Mouse (Mus musculus) small intestine, adult 2 months (tissue): Measurements from ENCODE around the gene Mthfsd. TPM values are rescaled to one million over a fixed set of nuclear protein-coding genes. Genes with fewer than 3 reads are reported as not detected.

ENCODE experiments used
- H3K27ac ChIP-seq: fragments of 200-500 bp; 2 replicates; pipeline ENCODE4 v1.5.1; 2012; ENCODE audit warnings: low read depth, low read length, control low read depth, inconsistent platforms; ENCODE audit not compliant: insufficient read depth
- H3K27me3 ChIP-seq: fragments of 200-500 bp; 2 replicates; pipeline ENCODE4 v1.6.1; 2012; ENCODE audit warnings: mild to moderate bottlenecking, moderate library complexity, low read length, inconsistent platforms; ENCODE audit not compliant: control insufficient read depth, insufficient read depth
- H3K36me3 ChIP-seq: fragments of 200-500 bp; 2 replicates; pipeline ENCODE4 v1.6.1; 2012; ENCODE audit warnings: mild to moderate bottlenecking, low read length, control low read depth, inconsistent platforms; ENCODE audit not compliant: control insufficient read depth, insufficient read depth
- H3K4me1 ChIP-seq: fragments of 200-500 bp; 2 replicates; pipeline ENCODE4 v1.6.1; 2012; ENCODE audit warnings: low read length, inconsistent platforms, mixed read lengths; ENCODE audit not compliant: control insufficient read depth, insufficient read depth, insufficient read length
- H3K4me3 ChIP-seq: fragments of 200-500 bp; 2 replicates; pipeline ENCODE4 v1.5.1; 2012; ENCODE audit warnings: low read depth, mild to moderate bottlenecking, control low read depth, inconsistent platforms, low read length, moderate library complexity
- CTCF ChIP-seq: fragments of 200-500 bp; IDR thresholded peaks from 2 replicates; pipeline ENCODE4 v1.5.1; 2012; ENCODE audit warnings: low read depth, mild to moderate bottlenecking, control low read depth, inconsistent platforms, low read length, moderate library complexity, mixed read lengths; ENCODE audit not compliant: insufficient replicate concordance, insufficient read length; ENCODE audit errors: extremely low read depth
- POLR2A ChIP-seq: fragments of 200-500 bp; IDR thresholded peaks from 2 replicates; pipeline ENCODE4 v1.6.1; 2012; ENCODE audit warnings: low read depth, mild to moderate bottlenecking, control low read depth, inconsistent platforms, low read length, moderate library complexity
- WGBS: fragments of 180-500 bp; shearing (Covaris S2); methylation state at CpG from one replicate; pipeline ENCODE4 v1.1.7; 2018; 5-methylcytosine and 5-hydroxymethylcytosine counted together
- polyA plus RNA-seq: library from polyadenylated mRNA; depleted of rRNA; stranded (reverse); fragments of >200 nt; gene quantifications from 2 replicates; pipeline ENCODE4 v1.2.3, GENCODE M21; 2012

The Mthfsd gene
- polyA plus RNA-seq, 1 experiment: 23.4 TPM

GRCm38 (mm10) chr8:121134102-121134501 is 25.9 kb upstream of the Mthfsd start:
- Histone ChIP-seq H3K36me3 (no peaks in the 10 kb centered on the region), H3K4me1 (no peaks in the 10 kb centered on the region), H3K27ac (no peak overlapping the region), H3K27me3 (peaks cover 9% of the 10 kb centered on the region), H3K4me3 (no peak overlapping the region)
- TF ChIP-seq POLR2A (no peak), CTCF (no peak)
- 82% methylated on average over 10 of the region's 10 CpGs for WGBS

GRCm38 (mm10) chr8:121132961-121133513 is 24.8 kb upstream of the Mthfsd start:
- Histone ChIP-seq H3K27ac (no peak overlapping the region), H3K36me3 (no peaks in the 10 kb centered on the region), H3K27me3 (peaks cover 20% of the 10 kb centered on the region), H3K4me1 (no peaks in the 10 kb centered on the region; the same call in 1 of the 2 replicates), H3K4me3 (no peak overlapping the region)
- 76% methylated on average over 5 of the region's 5 CpGs for WGBS
- TF ChIP-seq POLR2A (no peak), CTCF (no peak)

- H3K4me1 ChIP-seq: no peaks in the 10 kb centered on the region; the same call in 1 of the 2 replicates
- no peak overlapping the region for H3K27ac ChIP-seq
- no peaks in the 10 kb centered on the region for H3K36me3 ChIP-seq
- H3K4me3 ChIP-seq: peak overlapping the region; percentile 8; the same call in 1 of the 2 replicates
- WGBS: 31% methylated on average over 5 of the region's 5 CpGs
- TF ChIP-seq POLR2A (no peak), CTCF (peak; percentile 29; the same call in 1 of the 2 replicates)
- H3K27me3 ChIP-seq: peaks cover 45% of the 10 kb centered on the region
These were observed 22.3 kb upstream of the Mthfsd start for GRCm38 (mm10) chr8:121130522-121130921.

- 24% methylated on average over 16 of the region's 16 CpGs for WGBS
- H3K36me3 ChIP-seq: no peaks in the 10 kb centered on the region
- no peak overlapping the region for H3K27ac ChIP-seq
- TF ChIP-seq POLR2A: no peak
- TF ChIP-seq CTCF: no peak
- H3K27me3 ChIP-seq: peaks cover 56% of the 10 kb centered on the region
- H3K4me1 ChIP-seq: peaks cover 3% of the 10 kb centered on the region
- H3K4me3 ChIP-seq: peak overlapping the region; percentile 42
These were observed 21.2 kb upstream of the Mthfsd start for GRCm38 (mm10) chr8:121129265-121129940.

- no peak overlapping the region for H3K27ac ChIP-seq
- 6% methylated on average over 55 of the region's 55 CpGs for WGBS
- peak overlapping the region; percentile 42 for H3K4me3 ChIP-seq
- H3K27me3 ChIP-seq: peaks cover 60% of the 10 kb centered on the region
- H3K4me1 ChIP-seq: peaks cover 3% of the 10 kb centered on the region
- TF ChIP-seq POLR2A (no peak), CTCF (no peak)
- H3K36me3 ChIP-seq: no peaks in the 10 kb centered on the region
These were observed 20.5 kb upstream of the Mthfsd start for GRCm38 (mm10) chr8:121128531-121129264.

- Histone ChIP-seq H3K27me3 (peaks cover 61% of the 10 kb centered on the region), H3K4me1 (peaks cover 3% of the 10 kb centered on the region), H3K27ac (no peak within 1 kb of the TSS), H3K36me3 (no peaks in the 10 kb centered on the region), H3K4me3 (peak within 1 kb of the TSS; percentile 42)
- WGBS: 4% methylated on average over 43 of the region's 43 CpGs
- TF ChIP-seq POLR2A (no peak), CTCF (no peak)
These were observed 19.7 kb upstream of the Mthfsd start, which contains the start of gene Foxl1 for GRCm38 (mm10) chr8:121127756-121128375. Gene Foxl1, plus strand, starts transcription at chr8:121127940.
